Mouse (Mus musculus) erythroid progenitor cell, adult 5-6 weeks (primary cell): Measurements from ENCODE around the gene Rnaseh2b. TPM values are rescaled to one million over a fixed set of nuclear protein-coding genes. Genes with fewer than 3 reads are reported as not detected.

Experiments
- ATAC-seq: replicated peaks from 2 replicates; pipeline ENCODE4 v1.8.0; 2016; ENCODE audit warnings: moderate number of reproducible peaks, mild to moderate bottlenecking, moderate TSS enrichment, inconsistent platforms; ENCODE audit not compliant: poor library complexity, low FRiP score, severe bottlenecking
- total RNA-seq, 2 experiments: library from RNA; stranded (forward) in 1 of 2; stranded (reverse) in 1 of 2; fragments of 150-400 nt in 1 of 2; fragments of 186-747, 209-891 nt in 1 of 2; gene quantifications; 2 replicates each; pipeline versions ENCODE4 v1.2.3 to v1.2.4; 2015 to 2017; ENCODE audit warnings: low replicate concordance in 2 of 2

Rnaseh2b gene
- total RNA-seq, 2 experiments from 2014 or later, result 56.4 to 72.9 TPM

GRCm38 (mm10) chr14:62417501-62417900 lies 125.1 kb downstream of the Rnaseh2b start:
- ATAC-seq, result no peak

GRCm38 (mm10) chr14:62422265-62422664 lies 129.9 kb downstream of the Rnaseh2b start:
- no peak for ATAC-seq

Other genes with a start within 250 kb of the Rnaseh2b start
- not detected in 2 replicates for gene Dleu7, start 458 bp downstream of the Rnaseh2b start, total RNA-seq (2015; ENCODE audit: low replicate concordance)
- not detected in 2 replicates for gene Dleu7, start 458 bp downstream of the Rnaseh2b start, total RNA-seq (2017; ENCODE audit: low replicate concordance)
- not detected in 2 replicates for gene Gucy1b2, start 163.7 kb downstream of the Rnaseh2b start, total RNA-seq (2015; ENCODE audit: low replicate concordance)
- not detected in 2 replicates for gene Gucy1b2, start 163.7 kb downstream of the Rnaseh2b start, total RNA-seq (2017; ENCODE audit: low replicate concordance)